11 mouse cellular contexts compared by ENCODE assay signal in genomic region chr17:56547846-56548604, GRCm38 (mm10). TPM values are rescaled to one million over a fixed set of nuclear protein-coding genes. Genes with fewer than 3 reads are reported as not detected.
DNase-seq lines count a peak whose midpoint lies in the region; ATAC-seq and TF ChIP-seq lines count a peak whose summit lies in the region.
"Had no signal": no experiment of that assay in that cellular context is flagged by ENCODE, and none has a peak within 500 bp of the region (broad histone marks: within the 10 kb centered on the region; RNA-seq: fewer than 3 reads in every experiment).

No protein-coding gene starts in this region.

- TF ChIP-seq CTCF in heart, adult 2 months (IDR thresholded peaks at IDR 0.05): peak; percentile 22

- WGBS in heart, adult 2 months: 77% methylated on average over 9 of the region's 9 CpGs
- 66% methylated on average over 9 of the region's 9 CpGs for WGBS in heart, embryonic 12.5 days
- 74% methylated on average over 9 of the region's 9 CpGs for WGBS in neural tube, embryonic 11.5 days
- WGBS in neural tube, embryonic 15.5 days: 52% methylated on average over 9 of the region's 9 CpGs
- WGBS in forebrain, embryonic 12.5 days: 68% methylated on average over 9 of the region's 9 CpGs
- WGBS in midbrain, embryonic 16.5 days: 64% methylated on average over 9 of the region's 9 CpGs

- no peaks in the 10 kb centered on the region for H3K79me2 ChIP-seq in heart, adult 2 months (replicated peaks; ENCODE audit: control insufficient read depth, insufficient read depth, low read length)

- H3K27ac ChIP-seq in heart, adult 2 months: no peak overlapping the region
- H3K27ac ChIP-seq in heart, embryonic 12.5 days (ENCODE audit: poor library complexity, severe bottlenecking): no peak overlapping the region
- H3K27ac ChIP-seq in neural tube, embryonic 11.5 days (ENCODE audit: low read depth, low read length): no peak overlapping the region
- H3K27ac ChIP-seq in neural tube, embryonic 15.5 days (replicated peaks): no peak overlapping the region
- peak overlapping the region; percentile 76 for H3K27ac ChIP-seq in forebrain, embryonic 12.5 days
- H3K27ac ChIP-seq in midbrain, embryonic 16.5 days (ENCODE audit: low read length): 0 out of 2 replicates have a peak overlapping the region, but pooled peaks have one; percentile 19

- no peak overlapping the region for H3K4me3 ChIP-seq in heart, adult 2 months
- no peak overlapping the region for H3K4me3 ChIP-seq in heart, embryonic 12.5 days
- H3K4me3 ChIP-seq in neural tube, embryonic 11.5 days (ENCODE audit: low read depth, low read length): no peak overlapping the region
- no peak overlapping the region for H3K4me3 ChIP-seq in neural tube, embryonic 15.5 days (replicated peaks)
- no peak overlapping the region for H3K4me3 ChIP-seq in forebrain, embryonic 12.5 days (replicated peaks)
- H3K4me3 ChIP-seq in midbrain, embryonic 16.5 days (ENCODE audit: low read depth, low read length): no peak overlapping the region

- no peaks in the 10 kb centered on the region for H3K27me3 ChIP-seq in heart, adult 2 months (ENCODE audit: control insufficient read depth, insufficient read depth, low read length)
- H3K27me3 ChIP-seq in heart, embryonic 12.5 days (replicated peaks): no peaks in the 10 kb centered on the region
- H3K27me3 ChIP-seq in neural tube, embryonic 11.5 days (ENCODE audit: control insufficient read depth, insufficient read depth, low read length): no peaks in the 10 kb centered on the region
- H3K27me3 ChIP-seq in neural tube, embryonic 15.5 days (replicated peaks): no peaks in the 10 kb centered on the region
- no peaks in the 10 kb centered on the region for H3K27me3 ChIP-seq in forebrain, embryonic 12.5 days
- H3K27me3 ChIP-seq in midbrain, embryonic 16.5 days (ENCODE audit: control insufficient read depth, insufficient read depth, low read depth, low read length): no peaks in the 10 kb centered on the region
- H3K27me3 ChIP-seq: Patski had no signal

- no peak for TF ChIP-seq POLR2A in heart, adult 2 months (IDR thresholded peaks at IDR 0.05; ENCODE audit: insufficient read depth, low read depth, low read length)

- intact Hi-C loops in heart, adult 2 months (cut with DNase I): no loop called here

- no peaks in the 10 kb centered on the region for H3K36me3 ChIP-seq in heart, adult 2 months (ENCODE audit: control insufficient read depth, insufficient read depth, low read length)
- no peaks in the 10 kb centered on the region for H3K36me3 ChIP-seq in heart, embryonic 12.5 days
- no peaks in the 10 kb centered on the region; the same call in 1 of the 2 replicates for H3K36me3 ChIP-seq in neural tube, embryonic 11.5 days (ENCODE audit: control insufficient read depth, insufficient read depth, low read length)
- H3K36me3 ChIP-seq in neural tube, embryonic 15.5 days: no peaks in the 10 kb centered on the region
- no peaks in the 10 kb centered on the region for H3K36me3 ChIP-seq in forebrain, embryonic 12.5 days (replicated peaks)
- H3K36me3 ChIP-seq in midbrain, embryonic 16.5 days (ENCODE audit: control insufficient read depth, insufficient read depth, low read length): no peaks in the 10 kb centered on the region

- no peak for TF ChIP-seq EP300 in heart, adult 2 months (IDR thresholded peaks at IDR 0.05; ENCODE audit: insufficient read depth, low read depth, low read length)

- no peak for ATAC-seq in heart, embryonic 12.5 days (ENCODE audit: insufficient number of reproducible peaks, low FRiP score)
- no peak for ATAC-seq in neural tube, embryonic 11.5 days (ENCODE audit: insufficient read depth, low FRiP score, low TSS enrichment)
- no peak for ATAC-seq in neural tube, embryonic 15.5 days (ENCODE audit: low FRiP score)
- no peak for ATAC-seq in forebrain, embryonic 12.5 days (ENCODE audit: low FRiP score)
- ATAC-seq in midbrain, embryonic 16.5 days: no peak
- ATAC-seq: Patski had no signal

- H3K9me3 ChIP-seq in heart, embryonic 12.5 days (replicated peaks): no peaks in the 10 kb centered on the region
- H3K9me3 ChIP-seq in neural tube, embryonic 11.5 days (ENCODE audit: control insufficient read depth, low read length): no peaks in the 10 kb centered on the region
- H3K9me3 ChIP-seq in neural tube, embryonic 15.5 days (replicated peaks): no peaks in the 10 kb centered on the region
- no peaks in the 10 kb centered on the region for H3K9me3 ChIP-seq in forebrain, embryonic 12.5 days
- H3K9me3 ChIP-seq in midbrain, embryonic 16.5 days (replicated peaks; ENCODE audit: control insufficient read depth, low read length, poor library complexity, severe bottlenecking): no peaks in the 10 kb centered on the region

- H3K4me1 ChIP-seq in heart, adult 2 months (ENCODE audit: control insufficient read depth, insufficient read depth, low read length): no peaks in the 10 kb centered on the region
- peaks cover 5% of the 10 kb centered on the region; the same call in 1 of the 2 replicates for H3K4me1 ChIP-seq in heart, embryonic 12.5 days (replicated peaks)
- peaks cover 9% of the 10 kb centered on the region; the same call in 1 of the 2 replicates for H3K4me1 ChIP-seq in neural tube, embryonic 11.5 days (ENCODE audit: control insufficient read depth, insufficient read depth, low read length)
- peaks cover 33% of the 10 kb centered on the region for H3K4me1 ChIP-seq in neural tube, embryonic 15.5 days
- peaks cover 55% of the 10 kb centered on the region for H3K4me1 ChIP-seq in forebrain, embryonic 12.5 days
- H3K4me1 ChIP-seq in midbrain, embryonic 16.5 days (ENCODE audit: control insufficient read depth, insufficient read depth, low read length): peaks cover 26% of the 10 kb centered on the region

- peak in 1 of 2 experiments; percentile 1 for DNase-seq in heart, adult 2 months
- DNase-seq in neural tube, embryonic 11.5 days (ENCODE audit: low spot score): peak; percentile 6
- DNase-seq in embryo, embryonic 10 days (ENCODE audit: low spot score): no peak
- no peak for DNase-seq in T-cell, adult 2 months (ENCODE audit: low spot score)

- no peak overlapping the region for H3K4me2 ChIP-seq in heart, embryonic 12.5 days
- no peak overlapping the region for H3K4me2 ChIP-seq in neural tube, embryonic 11.5 days (ENCODE audit: low read depth)
- no peak overlapping the region for H3K4me2 ChIP-seq in neural tube, embryonic 15.5 days
- H3K4me2 ChIP-seq in forebrain, embryonic 12.5 days: no peak overlapping the region
- H3K4me2 ChIP-seq in midbrain, embryonic 16.5 days (ENCODE audit: low read length): no peak overlapping the region

- H3K9ac ChIP-seq in heart, adult 2 months (ENCODE audit: low read depth, low read length): no peak overlapping the region
- H3K9ac ChIP-seq in heart, embryonic 12.5 days: no peak overlapping the region
- no peak overlapping the region for H3K9ac ChIP-seq in neural tube, embryonic 11.5 days (ENCODE audit: low read length)
- H3K9ac ChIP-seq in neural tube, embryonic 15.5 days (replicated peaks): no peak overlapping the region
- H3K9ac ChIP-seq in forebrain, embryonic 12.5 days: no peak overlapping the region
- no peak overlapping the region for H3K9ac ChIP-seq in midbrain, embryonic 16.5 days (ENCODE audit: low read depth, low read length)

RNA-seq across cellular contexts. Expression of gene Gm20219, which starts 6.2 kb away (rescaled TPM):
- total RNA-seq in heart, adult 2 months (2021): under 1 TPM; 0.34 to 0.39 TPM
- 1.00 and 1.7 TPM in 2 replicates for polyA plus RNA-seq in heart, adult 2 months (2012; rRNA removed)
- 0.35 and 0.40 TPM in 2 replicates for polyA plus RNA-seq in heart, embryonic 12.5 days (2016; fragmentation: Nextera tagmentation; extraction: Ambion mirVana)
- polyA plus RNA-seq in neural tube, embryonic 11.5 days (2014; fragmentation: Nextera tagmentation; extraction: Ambion mirVana): 1.1 and 2.1 TPM in 2 replicates
- polyA plus RNA-seq in neural tube, embryonic 15.5 days (2015; fragmentation: Nextera tagmentation; extraction: Ambion mirVana): 0.95 and 1.4 TPM in 2 replicates
- polyA plus RNA-seq in forebrain, embryonic 12.5 days (2016; fragmentation: Nextera tagmentation; extraction: Ambion mirVana): 0.87 and 1.4 TPM in 2 replicates
- polyA plus RNA-seq in midbrain, embryonic 16.5 days (2015; fragmentation: Nextera tagmentation; extraction: Ambion mirVana): 0.95 and 1.3 TPM in 2 replicates

RNA-seq across cellular contexts. Expression of gene Znrf4, which starts 35.8 kb away (rescaled TPM):
- total RNA-seq in heart, adult 2 months (2021): not detected
- polyA plus RNA-seq in heart, adult 2 months (2012; rRNA removed): 0.29 and 0.64 TPM in 2 replicates
- polyA plus RNA-seq in heart, embryonic 12.5 days (2016; fragmentation: Nextera tagmentation; extraction: Ambion mirVana): not detected in 2 replicates
- not detected in 2 replicates for polyA plus RNA-seq in neural tube, embryonic 11.5 days (2014; fragmentation: Nextera tagmentation; extraction: Ambion mirVana)
- not detected in 2 replicates for polyA plus RNA-seq in neural tube, embryonic 15.5 days (2015; fragmentation: Nextera tagmentation; extraction: Ambion mirVana)
- polyA plus RNA-seq in forebrain, embryonic 12.5 days (2016; fragmentation: Nextera tagmentation; extraction: Ambion mirVana): not detected in 2 replicates
- polyA plus RNA-seq in midbrain, embryonic 16.5 days (2015; fragmentation: Nextera tagmentation; extraction: Ambion mirVana): not detected in 2 replicates
- total RNA-seq: left cerebral cortex, adult 18-20 months; megakaryocyte progenitor cell, adult 5-6 weeks had no signal
- polyA plus RNA-seq: Patski had no signal

RNA-seq across cellular contexts. Expression of gene Safb2, which starts 36.4 kb away (rescaled TPM):
- 10 to 100 TPM; 36.8 to 43.1 TPM for total RNA-seq in heart, adult 2 months (2021)
- 42.5 and 47.5 TPM in 2 replicates for polyA plus RNA-seq in heart, adult 2 months (2012; rRNA removed)
- polyA plus RNA-seq in heart, embryonic 12.5 days (2016; fragmentation: Nextera tagmentation; extraction: Ambion mirVana): 61.1 and 61.2 TPM in 2 replicates
- 51.6 and 56.8 TPM in 2 replicates for polyA plus RNA-seq in neural tube, embryonic 11.5 days (2014; fragmentation: Nextera tagmentation; extraction: Ambion mirVana)
- polyA plus RNA-seq in neural tube, embryonic 15.5 days (2015; fragmentation: Nextera tagmentation; extraction: Ambion mirVana): 73.4 and 76.5 TPM in 2 replicates
- polyA plus RNA-seq in forebrain, embryonic 12.5 days (2016; fragmentation: Nextera tagmentation; extraction: Ambion mirVana): 100 and 104 TPM in 2 replicates
- polyA plus RNA-seq in midbrain, embryonic 16.5 days (2015; fragmentation: Nextera tagmentation; extraction: Ambion mirVana): 63.2 and 70.6 TPM in 2 replicates

RNA-seq across cellular contexts. Expression of gene Safb, which starts 36.6 kb away (rescaled TPM):
- total RNA-seq in heart, adult 2 months (2021): 10 to 100 TPM; 61.3 to 69.1 TPM
- 51.0 and 57.5 TPM in 2 replicates for polyA plus RNA-seq in heart, adult 2 months (2012; rRNA removed)
- 93.1 and 101 TPM in 2 replicates for polyA plus RNA-seq in heart, embryonic 12.5 days (2016; fragmentation: Nextera tagmentation; extraction: Ambion mirVana)
- polyA plus RNA-seq in neural tube, embryonic 11.5 days (2014; fragmentation: Nextera tagmentation; extraction: Ambion mirVana): 114 and 120 TPM in 2 replicates
- polyA plus RNA-seq in neural tube, embryonic 15.5 days (2015; fragmentation: Nextera tagmentation; extraction: Ambion mirVana): 95.9 and 103 TPM in 2 replicates
- 180 and 187 TPM in 2 replicates for polyA plus RNA-seq in forebrain, embryonic 12.5 days (2016; fragmentation: Nextera tagmentation; extraction: Ambion mirVana)
- polyA plus RNA-seq in midbrain, embryonic 16.5 days (2015; fragmentation: Nextera tagmentation; extraction: Ambion mirVana): 121 and 122 TPM in 2 replicates

Comparison
In these comparisons a context has a peak if more than half of its experiments do, and no peak if none do; other contexts are left out.
1. H3K27ac ChIP-seq: peak in forebrain, embryonic 12.5 days (single experiment) and midbrain, embryonic 16.5 days (single experiment); none in heart, adult 2 months (single experiment), heart, embryonic 12.5 days (single experiment), neural tube, embryonic 11.5 days (single experiment) and neural tube, embryonic 15.5 days (single experiment).